Mouse (Mus musculus): ENCODE data around the gene Dnajc4. TPM values are rescaled to one million over a fixed set of nuclear protein-coding genes. Genes with fewer than 3 reads are reported as not detected.
A peak's percentile ranks its signal among the peaks of the same experiment; 100 is the strongest.

Dnajc4 gene
- polyA plus RNA-seq, 1 experiment from 2014 or later: 40.3 TPM

DNA sequence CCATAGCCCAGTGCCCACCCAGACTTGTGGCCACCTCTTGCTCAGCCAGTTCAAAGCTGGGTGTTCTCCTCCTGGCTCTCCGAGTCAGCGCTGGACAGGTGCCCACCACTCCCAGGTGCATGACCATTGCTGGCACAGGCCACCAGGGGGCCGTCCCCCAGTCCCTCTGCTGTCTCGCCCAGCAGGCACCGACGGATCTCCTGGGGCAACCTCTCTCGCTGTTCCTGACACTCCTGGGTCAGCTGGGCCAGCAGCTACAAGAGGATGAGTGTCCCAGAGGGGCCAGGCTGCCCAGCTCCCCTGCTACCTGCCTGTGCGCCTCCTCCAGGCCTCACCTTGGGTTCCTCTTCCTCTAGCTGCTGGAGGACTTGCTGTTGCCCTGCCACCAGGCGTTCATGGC is 38.3 kb downstream of the Dnajc4 start:
- H3K27ac ChIP-seq (ENCODE audit: low read length): no peak overlapping the region
- peaks cover 17% of the 10 kb centered on the region for H3K36me3 ChIP-seq (ENCODE audit: control insufficient read depth, insufficient read depth)
- H3K4me3 ChIP-seq (ENCODE audit: low read length): no peak overlapping the region
- 51% methylated on average over 9 of the region's 9 CpGs for WGBS
- H3K9me3 ChIP-seq (replicated peaks; ENCODE audit: control insufficient read depth, low read length): no peaks in the 10 kb centered on the region
- no peak overlapping the region for H3K4me2 ChIP-seq (ENCODE audit: low read depth, low read length)
- H3K27me3 ChIP-seq (ENCODE audit: control insufficient read depth, insufficient read depth, low read length): no peaks in the 10 kb centered on the region
- H3K9ac ChIP-seq (ENCODE audit: low read length): no peak overlapping the region
- no peak for ATAC-seq (replicated peaks; ENCODE audit: extremely low read depth, insufficient read depth, low FRiP score)
- H3K4me1 ChIP-seq (ENCODE audit: control insufficient read depth, insufficient read depth, low read length): peaks cover 43% of the 10 kb centered on the region

DNA sequence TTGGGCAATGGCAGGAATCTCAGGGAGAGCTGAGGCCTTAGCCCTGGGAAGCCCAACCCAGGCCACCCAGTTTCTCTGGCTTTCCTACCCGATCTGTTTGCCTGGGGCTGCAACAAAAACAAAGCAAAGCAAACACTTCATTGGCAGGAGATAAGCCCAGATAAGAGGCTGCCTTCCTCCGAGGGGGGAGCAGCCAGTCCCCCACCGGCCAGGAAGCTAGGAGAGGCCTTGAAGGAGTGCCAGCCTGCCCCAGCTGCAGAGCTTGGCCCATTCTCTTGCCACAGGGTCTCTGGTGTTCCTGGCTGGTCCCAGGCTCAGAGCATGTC is 39.7 kb downstream of the Dnajc4 start:
- peaks cover 10% of the 10 kb centered on the region for H3K36me3 ChIP-seq (ENCODE audit: control insufficient read depth, insufficient read depth)
- peak overlapping the region; percentile 86 for H3K4me3 ChIP-seq (ENCODE audit: low read length)
- peak overlapping the region; percentile 89 for H3K9ac ChIP-seq (ENCODE audit: low read length)
- no peaks in the 10 kb centered on the region for H3K27me3 ChIP-seq (ENCODE audit: control insufficient read depth, insufficient read depth, low read length)
- peak overlapping the region; percentile 85 for H3K4me2 ChIP-seq (ENCODE audit: low read depth, low read length)
- peaks cover 43% of the 10 kb centered on the region for H3K4me1 ChIP-seq (ENCODE audit: control insufficient read depth, insufficient read depth, low read length)
- no peak for ATAC-seq (replicated peaks; ENCODE audit: extremely low read depth, insufficient read depth, low FRiP score)
- H3K27ac ChIP-seq (ENCODE audit: low read length): peak overlapping the region; percentile 100
- H3K9me3 ChIP-seq (replicated peaks; ENCODE audit: control insufficient read depth, low read length): no peaks in the 10 kb centered on the region
- WGBS: 5% methylated on average over 3 of the region's 3 CpGs

DNA sequence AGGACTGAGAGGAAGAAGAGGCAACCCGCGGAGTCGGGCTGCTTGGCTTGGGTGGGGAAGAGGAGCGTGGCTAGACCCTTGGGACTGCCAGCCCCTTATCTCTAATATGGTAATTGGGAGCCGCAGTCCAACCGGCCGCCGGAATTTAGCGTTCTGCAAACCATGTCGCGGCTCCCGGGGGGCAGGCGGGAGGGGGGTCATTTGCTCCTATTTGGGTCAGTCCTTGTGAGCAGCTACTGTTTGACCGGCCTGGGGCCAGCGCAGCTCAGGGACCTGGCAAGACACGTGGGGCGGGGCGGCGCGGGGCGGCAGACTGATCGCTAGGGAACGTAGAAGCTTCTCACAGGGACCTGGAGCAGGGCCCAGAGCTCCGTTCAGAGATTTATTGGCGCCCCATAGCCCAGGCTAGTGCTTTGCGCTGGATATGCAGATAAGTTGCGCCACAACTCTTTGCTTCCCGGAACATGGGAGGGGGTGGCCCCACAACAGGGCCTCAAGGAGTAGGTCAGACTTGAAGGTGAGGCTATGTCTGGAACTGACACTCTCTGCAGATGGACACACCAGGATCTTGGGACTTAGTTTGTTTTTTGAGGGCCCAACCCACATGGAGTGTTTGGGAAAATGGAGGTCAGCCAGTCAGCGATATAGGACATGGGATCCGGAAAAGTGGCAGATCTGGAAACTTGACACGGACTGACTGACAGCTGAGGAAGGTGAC is 40.2 kb downstream of the Dnajc4 start:
- Histone ChIP-seq H3K4me1 (ENCODE audit: control insufficient read depth, insufficient read depth, low read length) (peaks cover 43% of the 10 kb centered on the region), H3K4me3 (ENCODE audit: low read length) (peak overlapping the region; percentile 86), H3K36me3 (ENCODE audit: control insufficient read depth, insufficient read depth) (peaks cover 10% of the 10 kb centered on the region), H3K9me3 (replicated peaks; ENCODE audit: control insufficient read depth, low read length) (no peaks in the 10 kb centered on the region), H3K27me3 (ENCODE audit: control insufficient read depth, insufficient read depth, low read length) (no peaks in the 10 kb centered on the region), H3K27ac (ENCODE audit: low read length) (peak overlapping the region; percentile 100), H3K9ac (ENCODE audit: low read length) (peak overlapping the region; percentile 89), H3K4me2 (ENCODE audit: low read depth, low read length) (peak overlapping the region; percentile 85)
- ATAC-seq (replicated peaks; ENCODE audit: extremely low read depth, insufficient read depth, low FRiP score): peak; percentile 56
- WGBS: 2% methylated on average over 31 of the region's 31 CpGs

DNA sequence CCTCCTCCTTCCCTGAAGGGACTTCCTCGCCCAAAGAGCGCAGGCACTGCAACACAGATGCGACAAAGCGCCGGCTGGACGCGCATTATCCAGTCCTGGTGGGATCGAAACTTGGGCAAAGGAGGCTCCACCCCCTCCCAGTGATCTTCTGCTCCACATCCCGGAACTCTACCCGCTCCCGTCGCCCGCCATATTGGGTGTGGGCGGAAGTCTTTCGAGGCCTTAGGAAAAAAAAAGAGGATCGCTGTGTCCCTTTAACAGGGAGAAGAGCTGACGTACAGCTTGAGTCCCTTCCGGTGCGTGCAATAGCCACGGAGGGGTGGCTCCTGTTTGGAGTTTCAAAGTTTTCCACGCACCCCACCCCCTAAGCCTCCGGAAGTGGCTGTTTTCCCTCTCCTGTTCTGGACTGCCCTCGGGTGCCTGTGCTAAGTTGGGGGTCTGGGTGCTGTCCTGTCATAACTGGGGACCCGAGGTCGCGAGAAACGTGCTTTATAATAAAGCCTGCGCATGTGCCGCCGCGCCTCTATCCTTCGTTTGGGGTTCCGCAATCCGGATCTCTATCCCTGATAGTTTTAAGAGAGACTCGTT is 40.9 kb downstream of the Dnajc4 start:
- ATAC-seq (replicated peaks; ENCODE audit: extremely low read depth, insufficient read depth, low FRiP score): peak; percentile 79
- Histone ChIP-seq H3K36me3 (ENCODE audit: control insufficient read depth, insufficient read depth) (peaks cover 9% of the 10 kb centered on the region; the same call in 1 of the 2 replicates), H3K9ac (ENCODE audit: low read length) (peak overlapping the region; percentile 89), H3K9me3 (replicated peaks; ENCODE audit: control insufficient read depth, low read length) (no peaks in the 10 kb centered on the region), H3K4me3 (ENCODE audit: low read length) (peak overlapping the region; percentile 86), H3K4me2 (ENCODE audit: low read depth, low read length) (peak overlapping the region; percentile 85), H3K4me1 (ENCODE audit: control insufficient read depth, insufficient read depth, low read length) (peaks cover 41% of the 10 kb centered on the region), H3K27me3 (ENCODE audit: control insufficient read depth, insufficient read depth, low read length) (no peaks in the 10 kb centered on the region), H3K27ac (ENCODE audit: low read length) (peak overlapping the region; percentile 100)
- under 1% methylated on average over 35 of the region's 35 CpGs for WGBS

DNA sequence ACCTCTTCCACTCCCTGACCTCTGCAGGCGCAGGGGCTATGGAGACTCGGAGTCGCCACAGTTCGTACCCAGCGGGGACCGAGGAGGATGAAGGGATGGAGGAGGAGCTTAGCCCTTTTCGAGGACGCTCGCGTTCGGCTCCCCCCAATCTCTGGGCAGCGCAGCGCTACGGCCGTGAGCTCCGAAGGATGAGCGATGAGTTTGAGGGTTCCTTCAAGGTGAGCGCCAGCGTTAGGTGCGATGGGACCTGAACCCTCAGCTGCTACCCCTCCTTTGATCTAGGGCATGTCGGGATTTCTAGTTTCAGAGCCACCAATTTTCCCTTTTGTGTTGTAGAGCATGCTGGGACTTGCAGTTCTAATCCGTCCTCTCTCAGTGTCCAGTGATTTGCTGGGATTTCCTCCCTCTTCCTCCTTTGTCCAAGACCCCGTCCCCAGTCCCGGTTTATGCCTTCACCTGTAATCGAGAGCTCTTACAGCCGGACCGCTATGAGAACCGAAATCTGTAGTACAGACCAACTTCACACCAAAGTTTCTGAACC is 41.7 kb downstream of the Dnajc4 start:
- Histone ChIP-seq H3K9ac (ENCODE audit: low read length) (peak overlapping the region; percentile 89), H3K27me3 (ENCODE audit: control insufficient read depth, insufficient read depth, low read length) (no peaks in the 10 kb centered on the region), H3K36me3 (ENCODE audit: control insufficient read depth, insufficient read depth) (peaks cover 9% of the 10 kb centered on the region; the same call in 1 of the 2 replicates), H3K4me3 (ENCODE audit: low read length) (peak overlapping the region; percentile 86), H3K9me3 (replicated peaks; ENCODE audit: control insufficient read depth, low read length) (no peaks in the 10 kb centered on the region), H3K4me1 (ENCODE audit: control insufficient read depth, insufficient read depth, low read length) (peaks cover 37% of the 10 kb centered on the region), H3K27ac (ENCODE audit: low read length) (peak overlapping the region; percentile 100), H3K4me2 (ENCODE audit: low read depth, low read length) (peak overlapping the region; percentile 85)
- under 1% methylated on average over 28 of the region's 28 CpGs for WGBS
- ATAC-seq (replicated peaks; ENCODE audit: extremely low read depth, insufficient read depth, low FRiP score): peak; percentile 17; the same call in 1 of the 2 replicates

DNA sequence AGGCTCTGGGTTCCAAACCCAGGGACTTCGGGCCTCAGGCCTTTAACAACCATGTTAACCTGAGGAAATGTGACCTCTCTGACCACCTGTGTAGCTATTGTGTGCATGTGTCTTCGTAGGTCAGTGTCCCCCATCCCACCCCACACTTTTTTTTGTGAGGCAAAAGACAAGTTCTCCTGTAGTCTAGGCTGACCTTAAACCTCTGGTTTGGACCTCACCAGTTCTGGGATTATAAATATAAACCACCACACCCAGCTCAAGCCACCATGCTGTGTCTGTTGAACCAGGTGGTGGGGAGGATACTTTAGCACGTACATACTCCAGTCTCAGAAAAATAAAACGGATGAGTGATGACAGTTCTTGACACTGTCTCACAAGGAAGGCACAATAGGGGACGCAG is 42.4 kb downstream of the Dnajc4 start:
- Histone ChIP-seq H3K27ac (ENCODE audit: low read length) (no peak overlapping the region; the same call in 1 of the 2 replicates), H3K27me3 (ENCODE audit: control insufficient read depth, insufficient read depth, low read length) (no peaks in the 10 kb centered on the region), H3K4me1 (ENCODE audit: control insufficient read depth, insufficient read depth, low read length) (peaks cover 31% of the 10 kb centered on the region), H3K9me3 (replicated peaks; ENCODE audit: control insufficient read depth, low read length) (no peaks in the 10 kb centered on the region), H3K36me3 (ENCODE audit: control insufficient read depth, insufficient read depth) (0 out of 2 replicates have a peak, but pooled peaks cover 4% of the 10 kb centered on the region), H3K9ac (ENCODE audit: low read length) (peak overlapping the region; percentile 89), H3K4me3 (ENCODE audit: low read length) (peak overlapping the region; percentile 86), H3K4me2 (ENCODE audit: low read depth, low read length) (peak overlapping the region; percentile 85)
- no peak for ATAC-seq (replicated peaks; ENCODE audit: extremely low read depth, insufficient read depth, low FRiP score)
- 56% methylated on average over 5 of the region's 5 CpGs for WGBS

DNA sequence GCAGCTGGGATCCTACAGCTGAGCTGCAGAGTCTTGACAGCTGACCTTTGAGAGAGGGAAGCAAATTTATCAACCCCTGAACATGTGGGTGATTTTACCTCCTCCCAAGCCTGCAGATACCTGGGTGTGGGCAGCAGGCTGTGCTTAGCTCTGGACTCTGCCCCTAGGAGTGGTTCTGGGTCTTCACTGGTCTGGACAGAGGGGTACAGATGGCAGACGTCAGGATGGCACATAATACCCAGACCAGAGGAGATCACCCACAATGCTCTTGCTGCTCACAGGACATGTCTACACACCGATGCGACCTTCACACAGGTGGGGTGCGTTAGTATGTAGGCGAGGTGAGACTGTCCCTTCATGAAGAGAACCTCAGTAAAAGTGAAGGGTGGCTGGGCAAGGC is 42.8 kb downstream of the Dnajc4 start:
- H3K27me3 ChIP-seq (ENCODE audit: control insufficient read depth, insufficient read depth, low read length): no peaks in the 10 kb centered on the region
- H3K4me3 ChIP-seq (ENCODE audit: low read length): no peak overlapping the region
- no peak overlapping the region for H3K27ac ChIP-seq (ENCODE audit: low read length)
- H3K4me2 ChIP-seq (ENCODE audit: low read depth, low read length): no peak overlapping the region
- H3K9me3 ChIP-seq (replicated peaks; ENCODE audit: control insufficient read depth, low read length): no peaks in the 10 kb centered on the region
- H3K4me1 ChIP-seq (ENCODE audit: control insufficient read depth, insufficient read depth, low read length): peaks cover 27% of the 10 kb centered on the region
- H3K36me3 ChIP-seq (ENCODE audit: control insufficient read depth, insufficient read depth): 0 out of 2 replicates have a peak, but pooled peaks cover 2% of the 10 kb centered on the region
- no peak for ATAC-seq (replicated peaks; ENCODE audit: extremely low read depth, insufficient read depth, low FRiP score)
- WGBS: 85% methylated on average over 5 of the region's 5 CpGs
- no peak overlapping the region for H3K9ac ChIP-seq (ENCODE audit: low read length)

DNA sequence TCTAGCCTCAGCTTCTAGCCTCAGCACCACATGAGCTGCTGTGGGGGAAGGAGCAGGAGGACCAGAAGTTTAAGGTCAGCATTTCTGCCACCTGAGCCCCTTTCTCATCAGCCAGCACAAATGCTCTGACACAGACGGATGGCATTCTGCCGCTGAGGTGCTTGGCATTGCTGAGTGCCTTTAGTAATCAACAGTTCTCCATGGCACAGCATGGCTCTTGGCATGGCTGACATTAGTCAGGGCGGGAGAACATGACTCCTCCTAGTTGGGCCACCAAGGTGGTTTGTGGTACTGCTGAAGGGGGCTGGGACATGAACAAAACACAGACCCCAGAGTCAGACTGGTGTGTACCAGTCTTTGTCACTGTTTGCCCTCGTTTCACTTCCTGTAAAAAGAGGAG is 44.2 kb downstream of the Dnajc4 start:
- WGBS: 77% methylated on average over 4 of the region's 4 CpGs
- Histone ChIP-seq H3K4me2 (ENCODE audit: low read depth, low read length) (no peak overlapping the region), H3K36me3 (ENCODE audit: control insufficient read depth, insufficient read depth) (0 out of 2 replicates have a peak, but pooled peaks cover 2% of the 10 kb centered on the region), H3K27ac (ENCODE audit: low read length) (no peak overlapping the region), H3K9me3 (replicated peaks; ENCODE audit: control insufficient read depth, low read length) (no peaks in the 10 kb centered on the region), H3K4me1 (ENCODE audit: control insufficient read depth, insufficient read depth, low read length) (peaks cover 17% of the 10 kb centered on the region), H3K9ac (ENCODE audit: low read length) (no peak overlapping the region), H3K4me3 (ENCODE audit: low read length) (no peak overlapping the region), H3K27me3 (ENCODE audit: control insufficient read depth, insufficient read depth, low read length) (no peaks in the 10 kb centered on the region)
- ATAC-seq (replicated peaks; ENCODE audit: extremely low read depth, insufficient read depth, low FRiP score): no peak

DNA sequence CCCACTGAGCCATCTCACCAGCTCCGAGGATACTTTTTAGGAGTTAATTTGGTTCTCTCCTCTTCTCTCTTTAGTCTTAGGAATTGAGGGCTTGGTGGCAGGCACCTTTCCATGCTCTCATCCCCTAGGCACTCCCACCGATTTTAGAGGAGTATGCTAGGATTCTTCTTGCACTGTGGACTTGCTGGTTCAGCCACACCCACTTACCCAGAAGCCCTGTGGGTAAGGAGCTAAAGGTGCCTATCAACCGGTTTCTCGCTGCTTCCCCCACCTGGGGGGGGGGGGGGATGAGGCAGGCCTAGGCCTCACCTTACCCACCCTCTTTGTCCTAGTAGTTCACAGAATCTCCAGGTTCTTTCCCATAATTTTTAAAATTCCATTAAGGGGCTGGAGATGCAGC is 44.6 kb downstream of the Dnajc4 start:
- no peak overlapping the region for H3K27ac ChIP-seq (ENCODE audit: low read length)
- no peak overlapping the region for H3K9ac ChIP-seq (ENCODE audit: low read length)
- H3K27me3 ChIP-seq (ENCODE audit: control insufficient read depth, insufficient read depth, low read length): no peaks in the 10 kb centered on the region
- no peak for ATAC-seq (replicated peaks; ENCODE audit: extremely low read depth, insufficient read depth, low FRiP score)
- 58% methylated on average over 4 of the region's 4 CpGs for WGBS
- no peaks in the 10 kb centered on the region for H3K9me3 ChIP-seq (replicated peaks; ENCODE audit: control insufficient read depth, low read length)
- H3K4me1 ChIP-seq (ENCODE audit: control insufficient read depth, insufficient read depth, low read length): peaks cover 17% of the 10 kb centered on the region
- H3K36me3 ChIP-seq (ENCODE audit: control insufficient read depth, insufficient read depth): 0 out of 2 replicates have a peak, but pooled peaks cover 2% of the 10 kb centered on the region
- no peak overlapping the region for H3K4me2 ChIP-seq (ENCODE audit: low read depth, low read length)
- no peak overlapping the region for H3K4me3 ChIP-seq (ENCODE audit: low read length)

All from heart, embryonic 16.5 days (tissue).